Mouse (Mus musculus) limb, embryonic 13.5 days (tissue): Measurements from ENCODE around the gene Tfe3. TPM values are rescaled to one million over a fixed set of nuclear protein-coding genes. Genes with fewer than 3 reads are reported as not detected.
A peak's percentile ranks its signal among the peaks of the same experiment; 100 is the strongest.

ENCODE experiments used
- ATAC-seq: fragments of 200-750 bp; cut with Nextera tagmentation; 2 replicates; pipeline ENCODE4 v1.8.0; 2017; ENCODE audit warnings: low read depth, moderate number of reproducible peaks, moderate TSS enrichment; ENCODE audit not compliant: low FRiP score
- H3K27ac ChIP-seq: fragments of 300-500 bp; sonication (generic); 2 replicates; pipeline ENCODE4 v1.5.1; 2015; ENCODE audit warnings: inconsistent platforms, mild to moderate bottlenecking, moderate library complexity
- H3K27me3 ChIP-seq: fragments of 300-500 bp; sonication (generic); 2 replicates; pipeline ENCODE4 v1.6.1; 2015; ENCODE audit warnings: mild to moderate bottlenecking, inconsistent platforms
- H3K36me3 ChIP-seq: fragments of 300-500 bp; sonication (generic); 2 replicates; pipeline ENCODE4 v1.6.1; 2015; ENCODE audit warnings: inconsistent platforms, mild to moderate bottlenecking, moderate library complexity
- H3K4me1 ChIP-seq: fragments of 300-500 bp; sonication (generic); 2 replicates; pipeline ENCODE4 v1.6.1; 2015; ENCODE audit warnings: inconsistent platforms
- H3K4me2 ChIP-seq: fragments of 300-500 bp; sonication (generic); replicated peaks from 2 replicates; pipeline ENCODE4 v1.6.1; 2015; ENCODE audit warnings: inconsistent platforms, mild to moderate bottlenecking, moderate library complexity
- H3K4me3 ChIP-seq: fragments of 300-500 bp; sonication (generic); 2 replicates; pipeline ENCODE4 v1.5.1; 2015; ENCODE audit warnings: moderate library complexity, mild to moderate bottlenecking, inconsistent platforms
- H3K9ac ChIP-seq: fragments of 300-500 bp; sonication (generic); 2 replicates; pipeline ENCODE4 v1.6.1; 2015; ENCODE audit warnings: mild to moderate bottlenecking, inconsistent platforms
- H3K9me3 ChIP-seq: fragments of 300-500 bp; sonication (generic); 2 replicates; pipeline ENCODE4 v1.6.1; 2016; ENCODE audit warnings: inconsistent platforms
- WGBS: fragments of 180-500 bp; shearing (Covaris S2); methylation state at CpG from one replicate; pipeline ENCODE4 v1.1.7; 2015; 5-methylcytosine and 5-hydroxymethylcytosine counted together
- polyA plus RNA-seq: library from polyadenylated mRNA; unstranded; fragments of >200 nt; fragmentation: Nextera tagmentation; extraction: Ambion mirVana; gene quantifications from 2 replicates; pipeline ENCODE4 v1.2.1, GENCODE M21; 2015

Gene Tfe3
- polyA plus RNA-seq, 1 experiment from 2014 or later, result 27.6 TPM

DNA sequence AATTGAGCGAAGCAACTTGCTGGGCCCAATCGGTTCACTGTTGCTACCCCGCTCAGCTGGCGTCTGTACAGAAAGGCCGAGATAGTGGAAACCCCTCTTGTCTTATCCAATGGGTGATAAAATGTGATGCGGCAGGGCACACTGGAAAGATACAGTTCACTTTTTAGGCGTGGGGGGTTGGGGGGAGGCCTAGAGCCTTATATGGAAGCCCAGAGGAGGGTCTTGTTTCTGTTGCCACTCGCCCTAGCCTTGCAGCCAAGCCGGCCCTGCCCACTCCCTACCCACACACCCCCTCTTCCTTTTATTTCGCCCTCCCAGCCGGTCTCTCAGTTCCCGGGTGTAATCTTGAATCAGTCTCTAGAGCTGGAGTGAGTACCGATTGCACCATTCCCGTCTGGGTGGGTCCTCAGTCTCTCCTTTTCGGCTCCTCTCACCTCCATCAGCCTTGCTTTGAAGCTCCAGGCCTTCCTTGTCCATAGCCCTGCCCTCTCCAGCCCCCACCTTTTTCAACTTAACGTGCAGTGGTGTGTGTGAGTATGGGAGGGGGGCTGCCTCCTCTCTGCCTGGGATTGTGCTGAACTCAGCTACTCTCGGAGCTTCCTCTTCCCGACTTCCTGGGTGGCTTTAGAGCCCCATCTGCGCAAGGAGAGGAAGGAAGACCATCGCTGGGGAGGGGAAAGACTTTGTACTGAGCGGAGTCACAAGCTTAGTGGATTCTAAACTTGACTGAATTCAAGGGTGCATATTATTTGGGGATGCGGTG lies 1.5 kb downstream of the Tfe3 start:
- peaks cover 19% of the 10 kb centered on the region for H3K4me1 ChIP-seq
- peak overlapping the region; percentile 71 for H3K4me3 ChIP-seq
- 15% methylated on average over 21 of the region's 22 CpGs for WGBS
- H3K9ac ChIP-seq, result peak overlapping the region; percentile 78
- peak overlapping the region; percentile 71 for H3K4me2 ChIP-seq
- peaks cover 26% of the 10 kb centered on the region for H3K36me3 ChIP-seq
- no peak overlapping the region for H3K27ac ChIP-seq
- H3K27me3 ChIP-seq, result no peaks in the 10 kb centered on the region
- no peak for ATAC-seq
- no peaks in the 10 kb centered on the region for H3K9me3 ChIP-seq

DNA sequence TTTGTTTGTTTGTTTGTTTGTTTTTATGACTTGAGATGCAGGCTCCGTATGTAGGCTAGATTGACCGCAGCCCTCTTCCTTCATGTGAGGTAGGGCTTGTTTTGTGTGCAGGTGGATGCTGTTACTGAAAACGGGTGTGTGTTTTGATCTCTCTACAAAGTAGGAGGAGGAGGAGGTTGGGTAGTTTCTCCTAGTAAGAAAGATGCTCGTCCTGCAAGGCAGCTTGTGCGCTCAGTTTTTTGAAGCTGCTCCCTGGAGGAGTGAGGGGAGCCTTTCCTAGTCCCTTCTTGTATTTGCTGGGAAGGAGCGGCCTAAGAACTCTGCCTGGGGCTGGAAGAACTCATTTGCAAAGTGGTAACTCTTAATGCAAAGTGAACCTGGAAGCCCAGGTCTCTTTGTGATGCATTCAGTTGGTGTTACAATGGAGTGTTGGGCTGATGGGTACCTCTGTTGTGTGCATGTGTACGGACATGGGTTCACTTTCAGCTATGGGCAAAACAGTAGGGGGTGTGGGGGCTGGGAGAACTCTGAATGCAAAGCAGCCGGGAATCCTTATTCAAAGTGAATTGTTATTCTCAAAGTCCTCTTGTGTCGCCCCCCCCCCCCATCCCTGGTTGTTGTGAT lies 2.4 kb downstream of the Tfe3 start:
- peaks cover 34% of the 10 kb centered on the region for H3K36me3 ChIP-seq
- H3K4me2 ChIP-seq, result peak overlapping the region; percentile 71
- ATAC-seq, result no peak
- peak overlapping the region; percentile 71 for H3K4me3 ChIP-seq
- H3K9me3 ChIP-seq, result no peaks in the 10 kb centered on the region
- H3K9ac ChIP-seq, result no peak overlapping the region
- H3K4me1 ChIP-seq, result peaks cover 19% of the 10 kb centered on the region
- no peaks in the 10 kb centered on the region for H3K27me3 ChIP-seq
- whole genome bisulfite sequencing, result 25% methylated on average over 9 of the region's 9 CpGs
- H3K27ac ChIP-seq, result no peak overlapping the region

GRCm38 (mm10) chrX:7765281-7765670 lies 2.9 kb downstream of the Tfe3 start:
- peak overlapping the region; percentile 71 for H3K4me3 ChIP-seq
- H3K27ac ChIP-seq, result no peak overlapping the region
- peaks cover 19% of the 10 kb centered on the region for H3K4me1 ChIP-seq
- H3K9ac ChIP-seq, result peak overlapping the region; percentile 25; the same call in 1 of the 2 replicates
- peaks cover 39% of the 10 kb centered on the region for H3K36me3 ChIP-seq
- WGBS, result 37% methylated on average over 12 of the region's 13 CpGs
- no peaks in the 10 kb centered on the region for H3K27me3 ChIP-seq
- no peak for ATAC-seq
- H3K9me3 ChIP-seq, result no peaks in the 10 kb centered on the region
- H3K4me2 ChIP-seq, result peak overlapping the region; percentile 71

DNA sequence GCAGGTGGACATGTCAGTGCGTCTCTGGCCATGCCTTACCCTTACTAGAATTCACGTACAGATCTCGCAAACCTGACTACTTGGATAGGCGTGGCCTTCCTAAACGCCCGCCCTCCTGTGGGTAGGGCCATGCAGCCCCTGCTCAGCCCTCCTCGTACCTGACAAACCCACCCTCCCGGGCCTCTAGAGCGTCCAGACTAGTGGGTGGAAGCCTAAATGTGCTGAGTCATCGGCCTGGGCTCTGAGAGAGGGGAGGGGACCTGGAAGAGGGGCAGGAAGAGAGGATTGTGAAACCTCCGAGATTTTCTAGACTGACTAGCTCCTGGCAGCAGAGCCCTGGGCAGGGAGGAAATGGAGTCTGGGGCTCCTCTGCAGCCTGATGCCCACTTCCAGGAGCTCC lies 3.4 kb downstream of the Tfe3 start:
- 12% methylated on average over 11 of the region's 11 CpGs for whole genome bisulfite sequencing
- Histone ChIP-seq H3K27me3 (no peaks in the 10 kb centered on the region), H3K4me1 (peaks cover 19% of the 10 kb centered on the region), H3K4me3 (peak overlapping the region; percentile 71), H3K4me2 (peak overlapping the region; percentile 71), H3K36me3 (peaks cover 44% of the 10 kb centered on the region), H3K27ac (no peak overlapping the region), H3K9ac (peak overlapping the region; percentile 25; the same call in 1 of the 2 replicates), H3K9me3 (no peaks in the 10 kb centered on the region)
- ATAC-seq, result peak; percentile 41; the same call in 1 of the 2 replicates

GRCm38 (mm10) chrX:7769302-7770017 lies 7.1 kb downstream of the Tfe3 start:
- H3K4me2 ChIP-seq, result no peak overlapping the region
- H3K4me3 ChIP-seq, result no peak overlapping the region
- H3K9ac ChIP-seq, result no peak overlapping the region
- WGBS, result 83% methylated on average over 7 of the region's 7 CpGs
- H3K9me3 ChIP-seq, result no peaks in the 10 kb centered on the region
- no peaks in the 10 kb centered on the region for H3K27me3 ChIP-seq
- no peak overlapping the region for H3K27ac ChIP-seq
- H3K4me1 ChIP-seq, result peaks cover 14% of the 10 kb centered on the region
- peaks cover 71% of the 10 kb centered on the region for H3K36me3 ChIP-seq
- ATAC-seq, result no peak

DNA sequence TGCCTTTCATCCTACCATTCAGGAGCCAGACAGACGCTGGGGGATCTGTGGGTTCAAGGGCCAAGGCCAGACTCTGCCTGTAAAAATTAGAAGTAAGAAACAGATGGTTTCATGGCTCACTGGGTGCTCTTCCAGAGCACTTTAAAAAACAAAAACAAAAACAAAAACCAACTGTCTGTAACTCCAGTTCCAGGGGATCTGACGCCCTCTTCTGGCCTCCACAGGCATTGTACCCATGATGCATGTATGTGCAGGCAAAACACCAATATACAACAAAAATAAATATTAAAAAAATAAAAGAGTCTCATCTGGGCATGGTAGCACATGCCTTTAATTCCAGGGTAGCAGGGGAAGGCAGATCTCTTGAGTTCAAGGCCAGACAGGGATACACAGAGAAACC lies 10.4 kb downstream of the Tfe3 start:
- 48% methylated on average over 2 of the region's 2 CpGs for WGBS

GRCm38 (mm10) chrX:7775501-7776205 lies 13.3 kb downstream of the Tfe3 start:
- Histone ChIP-seq H3K9ac (no peak overlapping the region), H3K4me1 (no peaks in the 10 kb centered on the region), H3K4me2 (no peak overlapping the region), H3K27me3 (no peaks in the 10 kb centered on the region), H3K27ac (no peak overlapping the region), H3K4me3 (no peak overlapping the region), H3K9me3 (no peaks in the 10 kb centered on the region), H3K36me3 (peaks cover 29% of the 10 kb centered on the region)
- ATAC-seq, result no peak
- 78% methylated on average over 9 of the region's 9 CpGs for WGBS

More for the DNA sequence above, 10.4 kb downstream of the Tfe3 start:
- H3K27ac ChIP-seq, result no peak overlapping the region
- H3K4me2 ChIP-seq, result no peak overlapping the region
- no peaks in the 10 kb centered on the region for H3K9me3 ChIP-seq
- H3K4me1 ChIP-seq, result no peaks in the 10 kb centered on the region
- H3K9ac ChIP-seq, result no peak overlapping the region
- no peak for ATAC-seq
- no peak overlapping the region for H3K4me3 ChIP-seq
- H3K27me3 ChIP-seq, result no peaks in the 10 kb centered on the region
- H3K36me3 ChIP-seq, result peaks cover 57% of the 10 kb centered on the region

- peaks cover 21% of the 10 kb centered on the region for H3K36me3 ChIP-seq
- no peaks in the 10 kb centered on the region for H3K27me3 ChIP-seq
- H3K9me3 ChIP-seq, result no peaks in the 10 kb centered on the region
- no peak overlapping the region for H3K27ac ChIP-seq
- H3K4me1 ChIP-seq, result no peaks in the 10 kb centered on the region
- no peak overlapping the region for H3K4me2 ChIP-seq
- 49% methylated on average over 8 of the region's 8 CpGs for WGBS
- no peak overlapping the region for H3K9ac ChIP-seq
- H3K4me3 ChIP-seq, result no peak overlapping the region
- 0 out of 2 replicates have a peak, but pooled peaks have one; percentile 59 for ATAC-seq
Observed at GRCm38 (mm10) chrX:7776329-7777082, 14.1 kb downstream of the Tfe3 start.

DNA sequence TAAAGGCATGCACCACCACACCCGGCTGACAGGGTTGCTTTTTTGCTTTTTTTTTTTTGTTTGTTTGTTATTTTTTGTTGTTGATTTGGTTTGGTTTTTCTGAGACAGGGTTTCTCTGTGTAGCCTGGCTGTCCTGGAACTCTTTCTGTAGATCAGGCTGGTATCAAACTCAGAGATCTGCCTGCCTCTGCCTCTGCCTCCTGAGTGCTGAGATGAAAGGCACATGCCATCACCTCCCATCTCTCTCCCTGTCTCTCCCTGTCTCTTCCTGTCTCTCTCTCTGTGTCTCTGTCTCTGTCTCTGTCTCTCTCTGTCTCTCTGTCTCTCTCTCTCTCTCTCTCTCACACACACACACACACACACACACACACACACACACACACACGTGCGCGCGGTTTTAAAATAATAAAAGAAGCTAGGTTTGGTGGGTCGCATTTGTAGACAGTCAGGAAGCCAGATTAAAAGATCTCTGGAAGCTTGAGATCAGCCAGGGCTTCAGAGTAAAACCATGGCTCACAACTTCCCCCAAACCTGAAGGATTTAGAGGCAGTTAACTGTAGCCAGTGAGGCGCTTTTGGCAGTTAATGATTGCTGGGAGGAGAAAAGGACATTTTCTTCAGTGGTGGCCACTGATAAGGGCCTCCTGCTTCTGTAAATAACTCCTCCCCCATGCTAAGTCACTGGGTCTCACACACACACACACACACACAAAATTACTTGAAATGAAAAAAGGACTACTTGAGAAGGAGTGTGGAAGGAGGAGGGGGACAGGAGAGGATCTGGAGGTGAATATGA lies 16.3 kb downstream of the Tfe3 start:
- no peak overlapping the region for H3K27ac ChIP-seq
- H3K4me1 ChIP-seq, result no peaks in the 10 kb centered on the region
- H3K9me3 ChIP-seq, result no peaks in the 10 kb centered on the region
- no peak overlapping the region for H3K4me3 ChIP-seq
- H3K27me3 ChIP-seq, result no peaks in the 10 kb centered on the region
- no peak overlapping the region for H3K9ac ChIP-seq
- H3K36me3 ChIP-seq, result peaks cover 10% of the 10 kb centered on the region
- no peak overlapping the region for H3K4me2 ChIP-seq
- WGBS, result 81% methylated on average over 7 of the region's 7 CpGs
- no peak for ATAC-seq

DNA sequence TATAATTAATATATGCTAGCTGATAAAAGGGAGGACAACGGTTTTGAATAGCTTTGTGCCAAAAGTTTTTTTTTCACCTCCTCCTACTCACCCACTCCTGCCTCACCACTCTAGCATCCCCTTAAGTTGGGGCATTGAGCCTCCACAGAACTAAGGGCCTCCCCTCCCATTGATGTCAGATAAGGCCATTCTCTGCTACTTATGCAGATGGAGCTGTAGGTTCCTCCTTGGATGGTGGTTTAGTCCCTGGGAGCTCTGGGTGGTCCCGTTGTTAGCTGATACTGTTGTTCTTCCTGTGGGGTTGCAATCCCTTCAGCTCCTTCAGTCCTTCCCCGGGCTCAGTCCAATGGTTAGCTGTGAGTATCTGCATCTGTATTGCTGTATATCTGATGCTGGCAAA lies 16.9 kb downstream of the Tfe3 start:
- no peak overlapping the region for H3K4me3 ChIP-seq
- WGBS, result 18% methylated on average over 3 of the region's 3 CpGs
- no peaks in the 10 kb centered on the region for H3K9me3 ChIP-seq
- peaks cover 3% of the 10 kb centered on the region; the same call in 1 of the 2 replicates for H3K36me3 ChIP-seq
- ATAC-seq, result no peak
- no peak overlapping the region for H3K9ac ChIP-seq
- H3K27ac ChIP-seq, result no peak overlapping the region
- no peak overlapping the region for H3K4me2 ChIP-seq
- no peaks in the 10 kb centered on the region for H3K27me3 ChIP-seq
- H3K4me1 ChIP-seq, result no peaks in the 10 kb centered on the region
